Mouse (Mus musculus): Measurements from ENCODE around the gene Ciao2a.
A peak's percentile ranks its signal among the peaks of the same experiment; 100 is the strongest.

Ciao2a gene

DNA sequence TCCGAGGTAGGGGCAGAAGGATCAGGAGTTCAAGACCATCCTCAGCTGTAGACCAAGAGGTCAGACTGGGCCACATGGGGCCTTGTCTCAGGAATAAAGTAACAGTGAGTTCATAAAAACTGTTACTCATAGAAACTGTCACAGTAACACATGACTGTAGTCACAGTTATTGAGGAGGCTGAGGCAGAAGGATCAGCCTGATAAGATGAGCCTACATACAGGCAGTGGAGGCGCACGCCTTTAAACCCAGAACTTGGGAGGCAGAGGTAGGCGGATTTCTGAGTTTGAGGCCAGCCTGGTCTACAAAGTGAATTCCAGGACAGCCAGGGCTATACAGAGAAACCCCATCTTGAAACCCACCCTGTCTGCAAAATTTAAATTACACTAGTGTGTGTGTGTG is 6.3 kb upstream of the Ciao2a start:
- peak; percentile 16 for DNase-seq (ENCODE audit: extremely low read depth, low read depth)

DNA sequence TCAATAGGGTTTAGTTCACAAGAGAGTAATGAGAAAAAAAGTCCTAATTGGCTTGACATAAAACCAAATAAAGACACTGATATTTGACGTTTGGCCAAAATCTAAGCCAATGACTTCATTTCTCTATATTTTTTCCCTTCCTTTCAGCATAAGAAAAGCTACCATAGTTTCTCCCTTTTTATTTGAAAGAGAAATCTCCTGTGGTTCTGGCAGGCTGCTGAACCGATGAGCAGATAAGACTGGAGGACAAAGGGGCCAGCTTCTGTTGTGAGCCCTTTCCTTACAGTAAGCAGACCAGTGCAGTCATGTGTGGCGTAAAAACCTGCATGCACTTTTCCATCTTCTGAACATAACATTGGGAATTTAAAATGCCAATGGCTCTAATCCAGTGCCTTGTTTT is 5.5 kb upstream of the Ciao2a start:
- DNase-seq (ENCODE audit: extremely low read depth, low read depth): no peak

DNA sequence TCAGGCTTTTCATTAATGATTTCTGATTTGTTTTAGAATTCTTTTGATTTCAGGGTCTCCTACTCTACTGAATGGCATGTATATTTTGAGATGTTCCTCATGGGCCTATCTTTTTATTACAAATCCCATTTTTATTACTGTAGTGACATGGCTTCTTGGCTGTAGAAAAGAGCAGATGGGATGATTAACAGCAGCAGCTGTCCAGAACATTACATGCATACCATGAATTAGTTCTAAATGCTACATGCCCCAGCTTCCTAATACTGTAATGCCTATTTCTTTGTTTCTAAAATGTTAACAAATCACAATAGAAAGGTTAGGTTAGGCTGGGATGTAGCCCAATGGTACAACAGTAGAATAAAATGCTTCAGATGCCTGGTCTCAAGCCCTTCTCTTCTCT is 5.0 kb upstream of the Ciao2a start:
- no peak for DNase-seq (ENCODE audit: extremely low read depth, low read depth)

DNA sequence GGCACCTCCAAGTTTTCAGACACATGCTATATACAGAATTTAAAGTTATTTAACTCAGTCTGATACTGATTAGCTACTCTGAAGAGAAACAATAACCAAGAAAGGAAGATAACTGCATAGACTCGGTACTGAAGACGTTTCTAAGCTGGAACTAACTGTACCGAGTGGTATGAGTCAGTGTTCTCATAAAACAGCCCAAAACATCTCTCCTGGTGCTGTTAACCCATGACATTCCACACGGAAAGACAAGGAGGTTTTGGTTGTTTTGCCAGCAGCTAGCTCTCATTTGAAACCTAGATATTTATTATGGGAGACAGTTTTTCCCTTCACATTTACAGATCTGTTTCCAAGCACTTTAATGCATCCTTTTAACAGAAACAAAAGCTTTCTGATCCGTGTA is 2.8 kb upstream of the Ciao2a start:
- no peak for DNase-seq (ENCODE audit: extremely low read depth, low read depth)

DNA sequence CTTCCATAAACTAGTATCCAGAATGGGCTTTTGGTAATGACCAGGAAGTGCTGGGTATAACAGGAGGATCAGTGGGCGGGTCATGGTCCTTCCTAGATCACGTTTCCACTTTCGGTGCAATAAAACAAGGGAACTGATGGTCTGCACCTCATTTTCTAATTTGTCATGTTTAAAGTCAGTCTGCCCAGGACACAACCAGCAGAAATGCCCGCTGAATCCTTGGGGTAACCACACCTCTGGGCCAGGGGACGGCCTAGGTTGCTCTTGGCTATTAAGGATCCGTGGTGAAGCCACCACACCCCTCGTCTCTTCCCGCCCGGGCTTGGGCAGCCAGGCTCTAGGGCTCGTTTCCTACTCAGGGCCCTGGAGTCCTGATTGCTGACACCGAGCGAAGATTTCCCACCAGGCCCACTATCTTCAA is 2.3 kb upstream of the Ciao2a start:
- DNase-seq (ENCODE audit: extremely low read depth, low read depth): peak; percentile 40

DNA sequence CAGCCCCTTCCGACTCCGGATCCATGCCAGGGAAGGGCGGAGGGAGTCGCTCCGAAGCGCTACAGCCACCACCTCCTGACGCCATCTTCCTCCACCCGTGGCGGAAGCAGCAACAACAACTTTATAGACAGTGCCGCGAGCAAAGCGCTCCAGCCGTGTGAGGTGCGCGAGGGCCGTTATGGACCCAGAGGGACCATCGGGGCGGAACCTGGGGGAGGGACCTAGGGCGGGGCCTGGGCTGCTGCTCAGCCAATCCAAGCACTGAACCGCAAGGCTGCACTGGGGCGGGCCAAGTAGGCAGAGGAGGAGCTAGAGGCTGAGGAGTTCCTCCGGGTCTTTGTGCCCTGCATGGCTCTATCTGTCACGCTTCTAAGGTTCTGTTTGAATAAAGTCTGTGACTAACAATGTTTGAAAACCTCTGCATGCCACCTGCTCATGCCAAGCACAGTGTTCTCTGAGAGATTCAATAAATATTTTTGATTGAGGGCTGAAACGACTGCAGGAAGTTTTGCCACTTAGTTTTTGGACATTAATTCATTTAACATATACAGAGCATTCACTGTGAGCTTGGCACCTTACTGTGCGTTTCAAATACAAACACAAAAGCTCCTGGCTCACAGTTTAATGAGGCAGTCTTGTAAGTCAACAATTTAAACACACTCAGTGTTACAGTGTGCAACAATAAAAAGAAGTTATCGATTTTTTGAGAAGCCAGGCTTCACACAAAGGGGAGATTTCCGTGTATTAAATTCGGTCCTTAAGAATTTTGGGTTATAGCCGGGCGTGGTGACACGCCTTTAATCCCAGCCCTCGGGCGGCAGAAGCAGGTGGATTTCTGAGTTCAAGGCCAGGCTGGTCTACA is 1.5 kb upstream of the Ciao2a start:
- DNase-seq (ENCODE audit: extremely low read depth, low read depth): peak; percentile 96

DNA sequence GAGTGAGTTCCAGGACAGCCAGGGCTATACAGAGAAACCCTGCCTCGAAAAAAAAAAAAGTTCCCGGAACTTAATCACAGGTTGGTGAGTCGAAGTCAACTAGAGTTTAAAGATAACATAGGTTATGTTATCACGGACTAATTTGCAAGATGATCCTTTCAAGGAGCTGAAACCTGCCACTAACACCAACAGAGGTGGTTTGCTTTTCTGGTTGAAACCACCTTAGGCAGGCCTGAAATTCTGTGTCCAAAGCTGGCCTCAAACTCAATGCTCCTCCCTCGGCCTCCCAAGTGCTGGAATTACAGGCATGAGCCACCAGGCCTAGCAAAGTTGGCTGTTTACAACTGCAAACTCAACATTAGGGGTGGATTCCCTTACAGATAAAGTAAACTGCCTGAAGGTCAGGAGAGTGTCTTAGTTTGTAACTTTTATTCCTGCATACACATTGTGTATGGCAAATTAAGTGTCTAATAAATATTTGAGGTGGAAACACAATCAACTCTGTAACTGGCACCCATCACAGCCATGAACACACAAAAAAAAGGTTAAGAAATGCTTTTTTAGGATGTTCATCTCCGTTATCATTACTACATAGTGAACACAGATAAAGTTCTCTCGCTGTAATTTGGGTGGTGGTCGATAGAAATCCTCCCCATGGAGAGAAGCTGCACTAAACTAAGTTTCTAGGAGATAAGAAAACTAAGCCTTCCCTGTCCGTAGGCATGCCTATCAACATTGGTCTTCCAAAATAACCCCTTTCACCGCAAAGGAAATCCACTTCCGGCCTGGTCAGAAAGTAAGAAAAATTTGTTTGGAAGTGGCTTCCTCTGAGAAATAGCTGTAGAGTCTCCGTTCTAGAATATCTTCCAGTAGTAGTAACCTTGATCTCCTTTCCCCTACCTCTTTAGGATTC is 612 bp upstream of the Ciao2a start:
- DNase-seq (ENCODE audit: extremely low read depth, low read depth): peak; percentile 31

DNA sequence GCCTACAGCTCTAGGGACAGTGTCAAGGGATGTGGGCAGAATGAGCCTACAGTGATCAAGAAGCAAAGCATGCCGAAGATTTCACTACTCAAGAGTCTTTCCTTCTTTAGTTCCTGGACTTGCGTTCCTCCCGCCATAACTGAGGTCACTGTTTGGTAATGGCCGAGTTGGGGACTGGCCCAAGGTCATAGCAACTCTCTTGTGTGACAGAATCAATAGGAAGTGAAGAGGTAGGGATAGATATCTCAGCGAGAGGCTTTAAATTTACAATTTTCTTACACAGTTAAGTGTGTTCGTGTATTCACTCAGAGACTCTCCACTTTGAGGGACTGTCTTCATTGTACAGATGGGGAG is 759 bp downstream of the Ciao2a start:
- DNase-seq (ENCODE audit: extremely low read depth, low read depth): no peak

DNA sequence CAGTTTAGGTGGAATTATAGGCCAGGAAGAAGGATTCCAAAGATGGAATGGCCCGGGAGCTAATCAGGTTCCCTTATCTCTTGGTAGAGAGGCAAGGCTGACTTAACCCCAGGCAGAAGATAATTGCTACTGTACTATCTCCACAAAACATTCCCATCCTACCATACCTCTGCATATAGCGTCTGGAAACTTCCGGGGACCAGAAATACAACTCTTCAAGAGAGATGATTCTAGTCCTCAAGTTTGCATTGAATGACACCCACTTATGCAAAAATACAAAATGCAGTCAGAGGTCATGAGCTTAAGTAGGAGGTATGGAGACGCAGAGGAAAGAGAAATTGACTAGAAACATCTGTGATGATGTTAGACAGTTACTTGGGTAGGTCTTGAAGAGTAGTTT is 1.5 kb downstream of the Ciao2a start:
- no peak for DNase-seq (ENCODE audit: extremely low read depth, low read depth)

DNA sequence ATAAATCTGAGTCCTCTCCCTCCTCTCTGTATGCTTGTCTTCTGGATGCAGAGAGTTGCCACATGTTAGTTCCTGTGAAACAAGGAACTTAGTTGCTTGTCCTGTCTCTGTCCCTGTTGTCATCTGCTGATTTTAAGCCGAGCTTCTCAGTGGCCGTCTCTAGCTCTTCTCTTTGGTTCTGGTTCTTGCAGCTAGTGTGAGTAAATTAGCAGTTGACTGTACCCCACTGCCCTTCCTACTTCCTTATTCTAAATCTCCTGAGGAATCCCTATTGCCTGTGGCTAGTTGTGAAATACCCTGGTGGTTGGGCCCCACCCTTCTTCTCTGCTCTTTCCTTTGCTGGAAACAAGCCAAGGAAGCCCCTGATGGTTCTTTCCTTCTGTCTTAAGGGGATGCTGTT is 5.1 kb downstream of the Ciao2a start:
- DNase-seq (ENCODE audit: extremely low read depth, low read depth): peak; percentile 60

DNA sequence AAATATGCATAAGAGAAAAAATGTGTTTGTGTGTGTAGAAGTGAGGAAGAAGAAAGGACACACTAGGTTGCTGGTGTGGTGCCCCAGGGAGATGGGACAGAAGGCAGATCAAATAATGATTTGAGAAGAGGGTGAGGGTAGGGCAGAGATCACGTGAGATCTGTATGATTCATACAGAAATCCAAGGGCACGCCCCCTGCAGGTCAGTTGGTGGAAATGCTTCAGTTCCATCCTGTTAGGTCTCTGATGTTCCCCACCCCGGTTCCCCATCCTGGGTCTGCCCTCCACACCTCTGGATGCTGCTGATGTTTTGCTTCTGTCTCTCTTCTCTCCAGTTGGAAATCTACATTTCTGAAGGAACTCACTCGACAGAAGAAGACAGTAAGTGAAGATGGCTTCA is 9.6 kb downstream of the Ciao2a start:
- DNase-seq (ENCODE audit: extremely low read depth, low read depth): peak; percentile 16

DNA sequence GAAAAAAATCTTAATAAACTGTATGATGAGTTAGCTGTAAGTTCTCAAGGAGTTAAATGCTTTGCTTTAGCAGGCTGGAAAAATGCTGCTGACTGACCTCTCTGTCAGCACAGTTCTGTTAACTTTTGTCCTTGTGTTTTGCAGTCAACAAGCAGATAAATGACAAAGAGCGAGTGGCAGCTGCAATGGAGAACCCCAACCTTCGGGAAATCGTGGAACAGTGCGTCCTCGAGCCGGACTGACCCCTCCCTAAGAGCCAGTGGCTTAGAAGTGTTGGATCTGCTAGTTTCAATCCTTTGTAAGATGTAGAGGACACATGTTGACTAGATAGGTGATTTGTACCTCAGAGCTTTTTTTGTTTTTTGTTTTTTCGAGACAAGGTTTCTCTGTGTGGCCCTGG is 11.8 kb downstream of the Ciao2a start:
- DNase-seq (ENCODE audit: extremely low read depth, low read depth): no peak

DNA sequence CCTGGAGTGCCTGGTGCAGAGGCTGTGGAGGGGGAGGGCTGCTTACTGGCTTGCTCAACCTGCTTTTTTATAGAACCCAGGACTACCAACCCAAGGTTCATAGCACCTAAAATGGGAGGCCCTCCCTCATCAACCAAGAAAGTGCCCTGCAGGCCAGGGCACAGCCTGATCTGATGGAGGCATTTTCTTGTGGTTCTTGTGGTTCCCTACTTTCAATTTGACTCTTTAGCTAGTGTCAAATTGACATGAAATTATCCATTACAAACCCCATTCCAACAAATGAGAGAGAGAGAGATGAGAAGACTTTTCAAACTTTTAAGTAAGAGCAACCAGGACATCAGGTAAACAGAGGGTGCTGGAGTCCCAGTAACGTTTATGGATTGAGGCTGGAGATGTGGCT is 15.9 kb downstream of the Ciao2a start:
- no peak for DNase-seq (ENCODE audit: extremely low read depth, low read depth)

DNA sequence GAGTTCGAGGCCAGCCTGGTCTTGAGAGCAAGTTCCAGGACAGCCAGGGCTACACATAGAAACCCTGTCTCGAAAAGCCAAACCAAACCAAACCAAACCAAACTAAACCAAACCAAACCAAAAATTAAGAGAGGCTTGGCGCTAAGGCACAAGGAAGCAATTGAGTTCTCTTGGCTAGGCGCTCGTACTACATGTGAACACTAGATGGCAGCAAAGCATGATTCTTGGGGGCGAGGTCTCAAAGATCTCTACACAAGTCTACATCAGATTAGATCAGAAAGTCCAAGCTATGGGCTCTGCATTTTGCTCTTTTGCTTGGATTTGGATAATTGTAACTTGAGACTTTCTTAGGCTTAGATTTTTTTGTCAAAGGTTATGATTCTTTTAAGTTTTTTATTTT is 17.8 kb downstream of the Ciao2a start:
- peak; percentile 39 for DNase-seq (ENCODE audit: extremely low read depth, low read depth)

DNA sequence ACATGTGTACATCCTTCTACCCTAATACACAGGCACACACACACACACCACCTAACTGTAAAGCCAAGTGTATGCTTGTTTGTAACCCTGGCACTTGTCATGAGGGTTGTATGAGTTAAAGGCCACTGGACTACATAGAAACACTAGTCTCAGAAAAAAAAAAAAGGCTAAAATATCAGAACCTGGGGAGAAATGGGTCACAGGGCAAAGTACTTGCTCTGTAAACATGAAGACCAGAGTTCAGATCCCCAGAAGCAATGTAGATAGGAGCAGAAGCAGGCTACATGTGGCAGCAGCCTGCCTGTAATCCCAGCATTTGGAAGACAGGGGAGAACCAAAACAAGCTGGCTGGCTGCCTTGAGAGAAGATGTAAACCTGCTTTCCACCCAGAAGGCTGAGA is 19.7 kb downstream of the Ciao2a start:
- no peak for DNase-seq (ENCODE audit: extremely low read depth, low read depth)

DNA sequence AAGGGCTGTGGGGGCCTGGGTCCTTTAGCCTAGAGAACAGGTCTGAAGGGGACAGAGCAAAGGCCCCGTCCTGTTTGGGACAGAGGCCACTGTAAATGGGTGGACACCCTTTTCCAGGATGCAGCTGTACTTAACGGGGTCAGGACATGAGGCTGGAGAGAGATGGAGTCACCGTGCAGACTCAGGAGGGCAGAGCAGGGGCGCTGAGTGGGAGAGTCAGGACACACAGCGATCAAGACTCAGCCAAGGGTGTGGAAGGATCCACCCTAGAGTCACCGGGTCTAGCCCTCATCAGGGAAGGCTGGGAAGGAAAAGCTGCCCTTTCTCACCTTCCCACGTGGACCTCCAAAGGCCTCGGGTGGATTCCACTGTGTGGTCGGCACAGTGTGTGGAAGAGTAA is 25.6 kb downstream of the Ciao2a start:
- DNase-seq (ENCODE audit: extremely low read depth, low read depth): no peak

DNA sequence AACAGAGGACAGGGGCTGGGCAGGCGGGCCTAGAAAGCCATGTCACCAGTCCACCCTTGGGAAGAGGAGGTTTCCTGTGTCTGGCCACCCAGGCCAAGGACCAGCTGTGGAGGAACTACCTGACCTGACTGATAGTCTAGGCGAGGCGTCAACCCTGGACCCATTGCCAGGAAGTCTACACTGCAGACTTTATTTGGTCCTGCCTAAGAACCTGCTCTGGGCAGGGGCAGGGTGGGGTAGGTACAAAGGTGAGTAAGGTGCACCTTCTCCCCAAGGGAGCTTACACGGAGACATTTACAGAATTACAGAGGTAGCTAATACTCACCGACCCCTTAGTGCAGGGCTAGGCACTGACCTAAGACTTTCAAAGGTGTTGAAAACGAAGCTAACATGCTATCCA is 27.2 kb downstream of the Ciao2a start:
- DNase-seq (ENCODE audit: extremely low read depth, low read depth): no peak

DNA sequence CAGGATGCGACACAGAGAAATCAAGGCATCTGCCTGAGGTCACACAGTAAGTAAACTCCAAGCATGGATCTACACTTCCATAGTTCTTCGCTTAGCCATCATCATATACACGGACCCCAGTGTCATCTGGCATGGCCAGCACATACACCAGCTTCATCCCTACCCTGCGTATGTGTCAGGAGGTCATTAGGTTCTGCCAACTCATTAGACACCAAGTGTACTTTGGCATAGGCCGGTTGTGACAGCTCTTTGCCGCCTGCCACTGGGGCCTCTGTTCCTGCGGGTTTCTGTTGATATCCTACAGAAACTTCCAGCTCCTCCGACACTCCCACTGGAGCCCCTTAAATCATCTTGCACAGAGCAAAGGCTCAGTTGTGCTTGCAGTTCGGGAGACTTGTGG is 27.6 kb downstream of the Ciao2a start:
- DNase-seq (ENCODE audit: extremely low read depth, low read depth): no peak

DNA sequence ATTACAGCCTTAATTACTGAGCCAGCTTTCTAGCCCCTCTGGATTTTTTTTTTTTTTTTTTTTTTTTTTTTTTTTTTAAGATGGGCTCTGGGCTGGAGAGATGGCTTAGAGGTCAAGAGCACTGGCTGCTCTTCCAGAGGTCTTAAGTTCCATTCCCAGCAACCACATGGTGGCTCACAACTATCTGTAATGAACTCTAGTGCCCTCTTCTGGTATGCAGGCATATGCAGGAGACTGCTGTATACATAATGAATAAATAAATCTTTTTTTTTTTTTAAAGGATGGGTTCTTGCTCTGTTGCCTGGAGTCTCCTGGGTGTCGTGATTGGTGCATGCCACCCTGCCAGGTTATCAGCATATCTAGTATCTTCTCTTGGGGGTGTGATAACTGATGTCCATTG is 29.1 kb downstream of the Ciao2a start:
- no peak for DNase-seq (ENCODE audit: extremely low read depth, low read depth)

DNA sequence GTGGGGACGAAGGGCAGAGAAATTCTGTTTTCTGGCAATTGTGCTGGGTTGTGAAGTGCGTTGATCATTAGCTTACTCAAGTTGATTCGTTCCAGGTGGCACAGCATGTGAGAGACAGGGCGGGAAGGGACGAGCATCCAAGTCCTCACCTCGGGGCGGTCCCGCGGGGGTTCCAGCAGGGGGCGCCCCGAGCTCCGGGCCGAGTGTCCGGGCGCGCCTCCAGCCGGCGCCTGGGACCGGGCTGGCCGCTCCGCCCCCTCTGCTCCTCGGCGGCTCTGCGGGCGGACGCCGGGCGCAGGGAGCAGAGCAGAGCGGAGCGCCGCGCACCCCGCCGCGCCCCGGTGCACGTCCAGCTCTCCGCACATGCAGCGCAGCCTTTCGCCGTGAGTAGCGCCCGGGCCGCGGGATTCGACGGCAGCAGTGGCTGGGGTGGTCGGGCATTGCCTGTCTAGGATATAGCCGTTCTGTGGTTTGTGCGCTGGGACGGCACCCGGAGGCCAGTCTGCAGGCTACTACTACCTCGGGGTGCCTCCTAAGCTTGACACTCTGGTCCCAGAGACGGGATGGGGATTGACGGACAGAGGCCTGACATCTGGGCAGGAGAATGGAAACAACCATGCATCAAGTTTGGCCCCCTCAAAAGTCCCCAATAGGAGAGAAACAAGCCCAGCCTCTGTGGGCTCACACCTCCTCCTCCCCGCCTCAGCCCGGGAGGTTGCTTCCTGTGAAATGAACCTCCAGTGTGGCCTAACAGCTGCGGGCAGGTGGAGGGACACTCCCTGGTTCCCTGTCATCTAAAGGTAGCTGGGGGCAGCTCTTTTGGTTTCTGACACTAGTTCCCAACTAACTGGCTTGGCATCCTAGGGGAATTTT is 31.8 kb downstream of the Ciao2a start, which contains the start of gene Dapk2:
Gene Dapk2 (plus strand): TSS at position 266 of the 873 bp plus-strand sequence.
- peak; percentile 29 for DNase-seq (ENCODE audit: extremely low read depth, low read depth)

DNA sequence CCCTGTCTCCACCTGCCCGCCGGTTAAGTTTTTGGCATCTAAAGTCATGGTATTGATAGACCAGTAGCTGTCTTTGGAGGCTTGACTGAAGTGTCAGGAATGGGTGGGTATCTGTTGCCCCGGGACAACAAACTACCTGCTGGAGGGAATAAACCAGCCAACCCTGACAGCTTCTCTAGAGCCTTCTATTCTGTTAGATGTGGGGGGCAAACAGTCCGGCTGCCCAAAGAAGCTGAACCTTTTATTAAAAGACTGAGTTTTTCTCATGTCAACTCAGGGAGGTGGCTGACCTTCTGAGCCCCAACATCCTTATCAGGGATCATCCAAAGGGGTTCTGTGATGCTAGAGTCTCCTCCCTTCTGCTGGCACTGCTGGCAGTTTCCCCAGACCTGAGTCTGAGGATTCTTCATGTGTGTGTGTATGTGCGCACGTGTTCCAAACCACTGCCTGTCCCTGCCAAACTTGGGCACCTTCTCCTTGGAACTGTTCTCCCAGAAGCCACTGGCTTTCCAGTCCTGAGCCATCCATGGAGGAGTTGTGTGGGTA is 32.5 kb downstream of the Ciao2a start:
- no peak for DNase-seq (ENCODE audit: extremely low read depth, low read depth)
